Mouse (Mus musculus) hindbrain, embryonic 15.5 days (tissue): Measurements from ENCODE around the gene Tmem185b. TPM values are rescaled to one million over a fixed set of nuclear protein-coding genes. Genes with fewer than 3 reads are reported as not detected.
A peak's percentile ranks its signal among the peaks of the same experiment; 100 is the strongest.

ENCODE experiments used
- ATAC-seq: fragments of 200-750 bp; cut with Nextera tagmentation; 2 replicates; pipeline ENCODE4 v1.8.0; 2017; ENCODE audit warnings: low read depth, moderate number of reproducible peaks, moderate TSS enrichment; ENCODE audit not compliant: low FRiP score
- H3K27ac ChIP-seq: fragments of 300-500 bp; sonication (generic); replicated peaks from 2 replicates; pipeline ENCODE4 v1.5.1; 2015; ENCODE audit warnings: mild to moderate bottlenecking, inconsistent platforms
- H3K27me3 ChIP-seq: fragments of 300-500 bp; sonication (generic); 2 replicates; pipeline ENCODE4 v1.6.1; 2015; ENCODE audit warnings: control low read depth, inconsistent platforms
- H3K36me3 ChIP-seq: fragments of 300-500 bp; sonication (generic); 2 replicates; pipeline ENCODE4 v1.6.1; 2015; ENCODE audit warnings: control low read depth, inconsistent platforms
- H3K4me1 ChIP-seq: fragments of 300-500 bp; sonication (generic); replicated peaks from 2 replicates; pipeline ENCODE4 v1.6.1; 2015; ENCODE audit warnings: control low read depth, inconsistent platforms
- H3K4me2 ChIP-seq: fragments of 300-500 bp; sonication (generic); 2 replicates; pipeline ENCODE4 v1.6.1; 2015; ENCODE audit warnings: moderate library complexity, mild to moderate bottlenecking, inconsistent platforms
- H3K4me3 ChIP-seq: fragments of 300-500 bp; sonication (generic); 2 replicates; pipeline ENCODE4 v1.5.1; 2015; ENCODE audit warnings: mild to moderate bottlenecking, inconsistent platforms
- H3K9ac ChIP-seq: fragments of 300-500 bp; sonication (generic); 2 replicates; pipeline ENCODE4 v1.6.1; 2015; ENCODE audit warnings: inconsistent platforms
- H3K9me3 ChIP-seq: fragments of 300-500 bp; sonication (generic); 2 replicates; pipeline ENCODE4 v1.6.1; 2016; ENCODE audit warnings: control low read depth, inconsistent platforms
- WGBS: fragments of 180-500 bp; shearing (Covaris S2); methylation state at CpG from one replicate; pipeline ENCODE4 v1.1.7; 2015; 5-methylcytosine and 5-hydroxymethylcytosine counted together
- polyA plus RNA-seq: library from polyadenylated mRNA; unstranded; fragments of >200 nt; fragmentation: Nextera tagmentation; extraction: Ambion mirVana; gene quantifications from 2 replicates; pipeline ENCODE4 v1.2.1, GENCODE M21; 2015

Tmem185b gene
- polyA plus RNA-seq, 1 experiment from 2014 or later = 17.3 TPM

- no peak overlapping the region for H3K4me2 ChIP-seq
- no peak for ATAC-seq
- WGBS = 94% methylated on average over 6 of the region's 6 CpGs
- no peaks in the 10 kb centered on the region for H3K27me3 ChIP-seq
- H3K9me3 ChIP-seq = no peaks in the 10 kb centered on the region
- H3K27ac ChIP-seq = no peak overlapping the region
- H3K4me1 ChIP-seq = no peaks in the 10 kb centered on the region
- no peak overlapping the region for H3K4me3 ChIP-seq
- H3K36me3 ChIP-seq = no peaks in the 10 kb centered on the region
- no peak overlapping the region for H3K9ac ChIP-seq
These were observed 17.4 kb downstream of the Tmem185b start for GRCm38 (mm10) chr1:119543316-119543715.

GRCm38 (mm10) chr1:119544611-119545155, 18.7 kb downstream of the Tmem185b start:
- Histone ChIP-seq H3K36me3 (no peaks in the 10 kb centered on the region), H3K9ac (no peak overlapping the region), H3K27me3 (no peaks in the 10 kb centered on the region), H3K4me1 (no peaks in the 10 kb centered on the region), H3K9me3 (no peaks in the 10 kb centered on the region), H3K4me2 (no peak overlapping the region), H3K27ac (no peak overlapping the region), H3K4me3 (no peak overlapping the region)
- 97% methylated on average over 5 of the region's 5 CpGs for WGBS
- no peak for ATAC-seq

- ATAC-seq = no peak
- Histone ChIP-seq H3K27ac (no peak overlapping the region), H3K4me1 (no peaks in the 10 kb centered on the region), H3K4me2 (no peak overlapping the region), H3K9me3 (no peaks in the 10 kb centered on the region), H3K9ac (no peak overlapping the region), H3K4me3 (no peak overlapping the region), H3K27me3 (no peaks in the 10 kb centered on the region), H3K36me3 (no peaks in the 10 kb centered on the region)
- WGBS = 90% methylated on average over 2 of the region's 2 CpGs
These were observed 19.2 kb downstream of the Tmem185b start for GRCm38 (mm10) chr1:119545164-119545563.

- Histone ChIP-seq H3K27ac (no peak overlapping the region), H3K4me2 (no peak overlapping the region), H3K9me3 (no peaks in the 10 kb centered on the region), H3K9ac (no peak overlapping the region), H3K27me3 (no peaks in the 10 kb centered on the region), H3K36me3 (no peaks in the 10 kb centered on the region), H3K4me1 (no peaks in the 10 kb centered on the region), H3K4me3 (no peak overlapping the region)
- ATAC-seq = no peak
- WGBS = 90% methylated on average over 4 of the region's 4 CpGs
These were observed 19.7 kb downstream of the Tmem185b start for GRCm38 (mm10) chr1:119545671-119546070.

GRCm38 (mm10) chr1:119546490-119546889, 20.5 kb downstream of the Tmem185b start:
- no peak for ATAC-seq
- no peak overlapping the region for H3K27ac ChIP-seq
- WGBS = 95% methylated on average over 3 of the region's 3 CpGs
- no peak overlapping the region for H3K4me3 ChIP-seq
- no peak overlapping the region for H3K9ac ChIP-seq
- H3K27me3 ChIP-seq = no peaks in the 10 kb centered on the region
- no peaks in the 10 kb centered on the region for H3K9me3 ChIP-seq
- no peak overlapping the region for H3K4me2 ChIP-seq
- H3K4me1 ChIP-seq = no peaks in the 10 kb centered on the region
- H3K36me3 ChIP-seq = no peaks in the 10 kb centered on the region

- no peak overlapping the region for H3K4me3 ChIP-seq
- H3K4me2 ChIP-seq = no peak overlapping the region
- no peaks in the 10 kb centered on the region for H3K36me3 ChIP-seq
- H3K9me3 ChIP-seq = no peaks in the 10 kb centered on the region
- peak; percentile 66 for ATAC-seq
- H3K9ac ChIP-seq = no peak overlapping the region
- no peaks in the 10 kb centered on the region for H3K4me1 ChIP-seq
- no peak overlapping the region for H3K27ac ChIP-seq
- WGBS = 73% methylated on average over 7 of the region's 7 CpGs
- no peaks in the 10 kb centered on the region for H3K27me3 ChIP-seq
These were observed 22.8 kb downstream of the Tmem185b start for GRCm38 (mm10) chr1:119548668-119549326.

- H3K36me3 ChIP-seq = no peaks in the 10 kb centered on the region; the same call in 1 of the 2 replicates
- ATAC-seq = no peak
- H3K4me3 ChIP-seq = no peak overlapping the region
- no peak overlapping the region for H3K27ac ChIP-seq
- H3K4me1 ChIP-seq = no peaks in the 10 kb centered on the region
- H3K9me3 ChIP-seq = no peaks in the 10 kb centered on the region
- H3K27me3 ChIP-seq = no peaks in the 10 kb centered on the region
- WGBS = 92% methylated on average over 7 of the region's 7 CpGs
- H3K4me2 ChIP-seq = no peak overlapping the region
- H3K9ac ChIP-seq = no peak overlapping the region
These were observed 23.3 kb downstream of the Tmem185b start for GRCm38 (mm10) chr1:119549327-119549689.

- Histone ChIP-seq H3K4me1 (no peaks in the 10 kb centered on the region), H3K9me3 (no peaks in the 10 kb centered on the region), H3K4me3 (no peak overlapping the region), H3K27ac (no peak overlapping the region), H3K4me2 (no peak overlapping the region), H3K36me3 (no peaks in the 10 kb centered on the region; the same call in 1 of the 2 replicates), H3K27me3 (no peaks in the 10 kb centered on the region), H3K9ac (no peak overlapping the region)
- no peak for ATAC-seq
- 88% methylated on average over 2 of the region's 2 CpGs for WGBS
These were observed 24.1 kb downstream of the Tmem185b start for GRCm38 (mm10) chr1:119550064-119550463.

- Histone ChIP-seq H3K27ac (no peak overlapping the region), H3K9me3 (no peaks in the 10 kb centered on the region), H3K4me2 (no peak overlapping the region), H3K27me3 (no peaks in the 10 kb centered on the region), H3K36me3 (no peaks in the 10 kb centered on the region; the same call in 1 of the 2 replicates), H3K4me3 (no peak overlapping the region), H3K9ac (no peak overlapping the region), H3K4me1 (no peaks in the 10 kb centered on the region)
- ATAC-seq = no peak
- WGBS = 98% methylated on average over 1 of the region's 1 CpGs
These were observed 25.7 kb downstream of the Tmem185b start for GRCm38 (mm10) chr1:119551651-119552050.

GRCm38 (mm10) chr1:119555651-119556050, 29.7 kb downstream of the Tmem185b start:
- H3K4me2 ChIP-seq = no peak overlapping the region
- no peaks in the 10 kb centered on the region for H3K4me1 ChIP-seq
- H3K4me3 ChIP-seq = no peak overlapping the region
- H3K9ac ChIP-seq = no peak overlapping the region
- no peak for ATAC-seq
- no peaks in the 10 kb centered on the region for H3K9me3 ChIP-seq
- no peak overlapping the region for H3K27ac ChIP-seq
- WGBS = 83% methylated on average over 5 of the region's 5 CpGs
- peaks cover under 1% of the 10 kb centered on the region; the same call in 1 of the 2 replicates for H3K36me3 ChIP-seq
- H3K27me3 ChIP-seq = no peaks in the 10 kb centered on the region

- no peaks in the 10 kb centered on the region for H3K4me1 ChIP-seq
- H3K9me3 ChIP-seq = no peaks in the 10 kb centered on the region
- no peak overlapping the region for H3K4me3 ChIP-seq
- no peak overlapping the region for H3K9ac ChIP-seq
- peaks cover 9% of the 10 kb centered on the region for H3K36me3 ChIP-seq
- H3K4me2 ChIP-seq = no peak overlapping the region
- 87% methylated on average over 4 of the region's 4 CpGs for WGBS
- no peak overlapping the region for H3K27ac ChIP-seq
- ATAC-seq = no peak
- H3K27me3 ChIP-seq = no peaks in the 10 kb centered on the region
These were observed 31.9 kb downstream of the Tmem185b start for GRCm38 (mm10) chr1:119557641-119558395.

GRCm38 (mm10) chr1:119565531-119565930, 39.6 kb downstream of the Tmem185b start:
- no peak for ATAC-seq
- Histone ChIP-seq H3K27me3 (no peaks in the 10 kb centered on the region), H3K9ac (no peak overlapping the region), H3K4me1 (no peaks in the 10 kb centered on the region), H3K27ac (no peak overlapping the region), H3K4me3 (no peak overlapping the region), H3K9me3 (no peaks in the 10 kb centered on the region), H3K4me2 (no peak overlapping the region), H3K36me3 (peaks cover 14% of the 10 kb centered on the region)
- WGBS = 97% methylated on average over 4 of the region's 4 CpGs
